Mouse (Mus musculus) thymus, postnatal 14 days (tissue): ENCODE results near the gene Smarcc2.
A peak's percentile ranks its signal among the peaks of the same experiment; 100 is the strongest.
"Not testable (repeated sequence)": the region's sequence is repeated elsewhere in the genome, so short reads cannot be mapped to it uniquely, and the experiment has no call there.

Experiments used
- DNase-seq: peaks from one replicate; pipeline ENCODE4 v3.0.0; 2021

The Smarcc2 gene

GRCm38 (mm10) chr10:128444354-128444753 is 14.7 kb upstream of the Smarcc2 start:
- DNase-seq = no peak

GRCm38 (mm10) chr10:128445407-128445806 is 13.6 kb upstream of the Smarcc2 start:
- no peak for DNase-seq

- DNase-seq = no peak
These were observed 8.0 kb upstream of the Smarcc2 start for GRCm38 (mm10) chr10:128451014-128451413.

GRCm38 (mm10) chr10:128454471-128454870 is 4.6 kb upstream of the Smarcc2 start:
- DNase-seq = no peak

- DNase-seq = peak; percentile 77
These were observed 3.8 kb upstream of the Smarcc2 start for GRCm38 (mm10) chr10:128455280-128455679.

- no peak for DNase-seq
These were observed 1.4 kb upstream of the Smarcc2 start for GRCm38 (mm10) chr10:128457676-128458075.

GRCm38 (mm10) chr10:128458348-128458718 is 715 bp upstream of the Smarcc2 start:
- peak; percentile 90 for DNase-seq

- peak; percentile 63 for DNase-seq
These were observed 591 bp downstream of the Smarcc2 start for GRCm38 (mm10) chr10:128459409-128460269.

- no peak for DNase-seq
These were observed 1.2 kb downstream of the Smarcc2 start for GRCm38 (mm10) chr10:128460270-128460630.

GRCm38 (mm10) chr10:128474366-128474765 is 15.3 kb downstream of the Smarcc2 start:
- DNase-seq = no peak

- no peak for DNase-seq
These were observed 27.3 kb downstream of the Smarcc2 start for GRCm38 (mm10) chr10:128486370-128486769.

GRCm38 (mm10) chr10:128487861-128488712 is 29.0 kb downstream of the Smarcc2 start:
- DNase-seq = no peak

- no peak for DNase-seq
These were observed 29.7 kb downstream of the Smarcc2 start for GRCm38 (mm10) chr10:128488776-128489175.

- no peak for DNase-seq
These were observed 30.3 kb downstream of the Smarcc2 start for GRCm38 (mm10) chr10:128489380-128489779.

- no peak for DNase-seq
These were observed 30.7 kb downstream of the Smarcc2 start for GRCm38 (mm10) chr10:128489785-128490184.

- DNase-seq = no peak
These were observed 31.2 kb downstream of the Smarcc2 start for GRCm38 (mm10) chr10:128490232-128490631.

- DNase-seq = no peak
These were observed 31.9 kb downstream of the Smarcc2 start for GRCm38 (mm10) chr10:128490912-128491311.

GRCm38 (mm10) chr10:128491495-128491894 is 32.4 kb downstream of the Smarcc2 start:
- DNase-seq = no peak

GRCm38 (mm10) chr10:128492051-128492450 is 33.0 kb downstream of the Smarcc2 start:
- not testable (repeated sequence) for DNase-seq

- DNase-seq = peak; percentile 41
These were observed 33.7 kb downstream of the Smarcc2 start for GRCm38 (mm10) chr10:128492633-128493311.

GRCm38 (mm10) chr10:128493319-128493694 is 34.3 kb downstream of the Smarcc2 start:
- DNase-seq = no peak

GRCm38 (mm10) chr10:128493695-128494666 is 34.9 kb downstream of the Smarcc2 start, which contains the start of gene Myl6:
Gene Myl6 (minus strand): TSS chr10:128494145.
- DNase-seq = peak; percentile 99
